Mouse (Mus musculus) heart, embryonic 14.5 days (tissue): Measurements from ENCODE around the gene Lrrc38. TPM values are rescaled to one million over a fixed set of nuclear protein-coding genes. Genes with fewer than 3 reads are reported as not detected.
"Not testable (repeated sequence)": the region's sequence is repeated elsewhere in the genome, so short reads cannot be mapped to it uniquely, and the experiment has no call there.

Experiments
- ATAC-seq: fragments of 200-750 bp; cut with Nextera tagmentation; 2 replicates; pipeline ENCODE4 v1.8.0; 2017; ENCODE audit warnings: low read depth, moderate TSS enrichment; ENCODE audit not compliant: insufficient number of reproducible peaks, insufficient read depth, low FRiP score
- H3K27ac ChIP-seq, 2 experiments: fragments of 200-500 bp in 1 of 2; fragments of 300-500 bp in 1 of 2; sonication (generic) in 1 of 2; replicated peaks in 1 of 2; 2 replicates each; pipeline ENCODE4 v1.5.1; 2012 to 2014; ENCODE audit warnings: low read depth in 2 of 2, low read length in 2 of 2, control low read depth in 1 of 2, mild to moderate bottlenecking in 1 of 2, mixed read lengths in 1 of 2; ENCODE audit not compliant: control insufficient read depth in 1 of 2, insufficient read depth in 1 of 2
- H3K27me3 ChIP-seq: fragments of 300-500 bp; sonication (generic); 2 replicates; pipeline ENCODE4 v1.6.1; 2014; ENCODE audit warnings: mild to moderate bottlenecking, low read length, control low read depth; ENCODE audit not compliant: control insufficient read depth, insufficient read depth
- H3K36me3 ChIP-seq: fragments of 300-500 bp; sonication (generic); 2 replicates; pipeline ENCODE4 v1.6.1; 2014; ENCODE audit warnings: mild to moderate bottlenecking, control low read depth, low read length, mixed read lengths; ENCODE audit not compliant: control insufficient read depth, insufficient read depth
- H3K4me1 ChIP-seq, 2 experiments: fragments of 200-500 bp in 1 of 2; fragments of 300-500 bp in 1 of 2; sonication (generic) in 1 of 2; 2 replicates each; pipeline ENCODE4 v1.6.1; 2012 to 2014; ENCODE audit warnings: low read length in 2 of 2, control low read depth in 1 of 2, mixed read lengths in 1 of 2; ENCODE audit not compliant: control insufficient read depth in 2 of 2, insufficient read depth in 2 of 2
- H3K4me2 ChIP-seq: fragments of 300-500 bp; sonication (generic); 2 replicates; pipeline ENCODE4 v1.6.1; 2014; ENCODE audit warnings: mild to moderate bottlenecking, low read length
- H3K4me3 ChIP-seq, 2 experiments: fragments of 200-500 bp in 1 of 2; fragments of 300-500 bp in 1 of 2; sonication (generic) in 1 of 2; 2 replicates each; pipeline ENCODE4 v1.5.1; 2012 to 2014; ENCODE audit warnings: low read length in 2 of 2, mild to moderate bottlenecking in 2 of 2, control low read depth in 1 of 2, low read depth in 1 of 2, moderate library complexity in 1 of 2; ENCODE audit not compliant: control insufficient read depth in 1 of 2, insufficient read depth in 1 of 2
- H3K9ac ChIP-seq: fragments of 300-500 bp; sonication (generic); 2 replicates; pipeline ENCODE4 v1.6.1; 2014; ENCODE audit warnings: mild to moderate bottlenecking, low read length
- H3K9me3 ChIP-seq: fragments of 300-500 bp; sonication (generic); 2 replicates; pipeline ENCODE4 v1.6.1; 2016; ENCODE audit warnings: low read length, control low read depth; ENCODE audit not compliant: control insufficient read depth
- WGBS: fragments of 180-500 bp; shearing (Covaris S2); extraction: QIAGEN DNeasy Blood & Tissue Kit; methylation state at CpG from one replicate; pipeline ENCODE4 v1.1.7; 2014; 5-methylcytosine and 5-hydroxymethylcytosine counted together
- polyA plus RNA-seq: library from polyadenylated mRNA; unstranded; fragments of >200 nt; fragmentation: Nextera tagmentation; extraction: Ambion mirVana; gene quantifications from 2 replicates; pipeline ENCODE4 v1.2.1, GENCODE M21; 2014

Gene Lrrc38
- polyA plus RNA-seq, 1 experiment from 2014 or later, result 0.47 TPM

DNA sequence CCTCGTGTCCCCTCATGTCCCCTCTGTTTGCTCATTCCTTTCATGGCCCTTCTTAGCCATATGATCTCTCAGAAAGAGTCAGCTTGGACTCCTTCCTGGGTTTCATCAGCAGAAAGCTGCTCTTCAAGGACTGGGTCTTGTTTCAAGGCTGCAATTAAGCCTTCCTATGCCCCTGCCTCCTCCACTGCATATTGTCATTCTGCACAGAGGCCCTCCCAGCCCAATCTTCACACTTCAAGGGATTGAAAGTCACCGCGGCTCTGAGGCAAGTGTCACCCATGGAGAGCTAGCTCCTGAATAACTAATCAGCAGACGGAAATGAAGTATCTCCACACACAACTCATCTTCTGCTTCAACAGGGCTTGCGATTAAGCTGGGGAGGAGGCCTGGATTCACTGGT lies 15.4 kb upstream of the Lrrc38 start:
- Histone ChIP-seq H3K27me3 (no peaks in the 10 kb centered on the region), H3K4me1 (peaks cover 0 to 2% of the 10 kb centered on the region in 2 experiments; a peak in 1 of 4 replicates), H3K9me3 (no peaks in the 10 kb centered on the region), H3K36me3 (no peaks in the 10 kb centered on the region), H3K9ac (no peak overlapping the region), H3K4me2 (no peak overlapping the region), H3K27ac (no peak overlapping the region), H3K4me3 (no peak overlapping the region)
- no peak for ATAC-seq
- WGBS, result 41% methylated on average over 5 of the region's 5 CpGs

DNA sequence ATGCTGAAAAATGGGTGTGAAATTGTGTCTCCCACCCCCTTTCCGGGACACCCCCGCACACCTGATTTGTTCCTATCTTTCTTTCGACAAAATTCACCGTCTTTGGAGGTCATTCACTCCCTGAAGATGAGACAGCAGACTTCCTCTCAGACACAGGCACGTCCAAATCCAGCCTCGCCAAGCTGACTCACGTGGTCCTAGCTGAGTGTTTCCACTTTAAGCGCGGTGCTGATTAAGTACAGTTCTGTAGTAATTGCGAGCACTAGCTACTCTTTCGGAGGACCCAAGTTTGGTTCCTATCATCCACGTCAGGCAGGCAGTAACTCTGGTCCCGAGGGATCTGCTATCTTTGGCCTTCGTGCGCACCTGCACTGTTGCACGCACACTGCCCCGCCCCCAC lies 14.6 kb upstream of the Lrrc38 start:
- Histone ChIP-seq H3K4me1 (peaks cover 0 to 2% of the 10 kb centered on the region in 2 experiments; a peak in 1 of 4 replicates), H3K36me3 (no peaks in the 10 kb centered on the region), H3K9ac (no peak overlapping the region), H3K4me2 (0 out of 2 replicates have a peak overlapping the region, but pooled peaks have one; percentile 13), H3K27ac (no peak overlapping the region), H3K9me3 (no peaks in the 10 kb centered on the region), H3K27me3 (no peaks in the 10 kb centered on the region), H3K4me3 (no peak overlapping the region)
- ATAC-seq, result no peak
- 47% methylated on average over 17 of the region's 17 CpGs for WGBS

DNA sequence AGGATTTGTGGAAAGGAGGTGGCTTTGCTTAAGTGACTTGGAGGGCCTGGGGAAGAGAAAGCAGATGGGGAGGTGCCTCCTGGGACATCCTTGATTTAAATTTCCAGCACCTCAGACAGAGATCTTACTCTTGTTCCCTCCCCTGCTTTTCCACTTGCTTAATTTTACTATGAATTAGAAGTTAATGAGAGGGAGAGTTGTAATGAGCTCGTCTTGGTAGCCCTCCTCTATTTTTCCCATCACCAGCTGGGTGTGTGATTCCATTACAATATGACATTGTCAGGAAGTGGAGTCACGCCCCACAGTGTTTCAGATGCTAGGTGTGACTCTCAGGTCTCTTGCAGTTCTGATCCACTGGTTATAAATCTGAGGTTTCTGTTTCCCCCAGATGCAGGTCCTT lies 13.5 kb upstream of the Lrrc38 start:
- 63% methylated on average over 2 of the region's 2 CpGs for WGBS
- no peak overlapping the region for H3K4me3 ChIP-seq
- no peaks in the 10 kb centered on the region for H3K36me3 ChIP-seq
- H3K9me3 ChIP-seq, result no peaks in the 10 kb centered on the region
- no peaks in the 10 kb centered on the region for H3K27me3 ChIP-seq
- H3K27ac ChIP-seq, result no peak overlapping the region
- ATAC-seq, result no peak
- H3K4me2 ChIP-seq, result no peak overlapping the region
- peaks cover 0 to 2% of the 10 kb centered on the region in 2 experiments; a peak in 1 of 4 replicates for H3K4me1 ChIP-seq
- H3K9ac ChIP-seq, result no peak overlapping the region

DNA sequence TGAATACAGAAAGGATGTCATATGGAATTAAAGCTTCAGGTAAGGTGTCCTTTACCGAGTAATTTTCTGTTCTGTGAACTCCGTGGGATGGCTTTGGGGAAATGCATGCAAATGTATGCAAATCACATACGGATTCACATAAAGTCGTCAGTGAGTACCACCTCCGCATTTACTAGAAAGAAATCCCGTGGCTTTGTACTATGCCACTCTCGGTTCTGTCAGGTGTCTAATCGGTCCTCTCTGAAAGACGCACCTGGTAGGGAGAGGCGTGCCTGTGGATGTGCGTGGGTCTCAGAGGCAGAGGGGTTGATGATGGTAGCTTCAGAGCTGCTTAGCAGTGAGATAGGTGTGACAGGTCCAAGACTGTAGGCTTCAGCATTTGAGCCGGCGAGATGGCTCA lies 9.7 kb upstream of the Lrrc38 start:
- Histone ChIP-seq H3K4me1 (peaks cover 0 to 2% of the 10 kb centered on the region in 2 experiments; a peak in 1 of 4 replicates), H3K36me3 (no peaks in the 10 kb centered on the region), H3K9ac (no peak overlapping the region), H3K4me2 (no peak overlapping the region), H3K4me3 (no peak overlapping the region), H3K27ac (no peak overlapping the region), H3K9me3 (no peaks in the 10 kb centered on the region), H3K27me3 (no peaks in the 10 kb centered on the region)
- 81% methylated on average over 13 of the region's 13 CpGs for WGBS
- ATAC-seq, result no peak

DNA sequence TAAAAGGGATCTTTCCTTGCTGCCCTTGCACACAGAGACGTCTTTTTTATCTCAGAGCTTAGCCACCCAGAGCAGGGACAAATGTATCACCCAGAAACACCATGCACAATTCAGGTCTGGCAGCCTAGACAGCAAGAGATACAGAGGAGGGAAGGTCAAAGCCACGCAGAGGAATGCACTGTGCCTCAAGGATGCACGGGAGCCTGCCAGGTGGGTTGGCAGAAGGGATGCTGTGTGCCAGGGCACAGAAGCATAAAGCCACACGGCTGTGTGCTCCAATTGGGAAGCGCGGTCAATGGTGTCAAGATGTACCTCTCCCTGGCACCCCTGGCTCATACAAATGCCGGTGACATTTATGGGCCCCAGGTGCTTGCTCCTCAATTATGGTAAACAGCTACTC lies 8.1 kb upstream of the Lrrc38 start:
- H3K9ac ChIP-seq, result no peak overlapping the region
- H3K9me3 ChIP-seq, result no peaks in the 10 kb centered on the region
- ATAC-seq, result no peak
- H3K4me2 ChIP-seq, result no peak overlapping the region
- no peak overlapping the region for H3K27ac ChIP-seq
- H3K4me3 ChIP-seq, result no peak overlapping the region
- H3K4me1 ChIP-seq, result no peaks in the 10 kb centered on the region
- H3K27me3 ChIP-seq, result no peaks in the 10 kb centered on the region
- H3K36me3 ChIP-seq, result no peaks in the 10 kb centered on the region
- WGBS, result 66% methylated on average over 7 of the region's 7 CpGs

DNA sequence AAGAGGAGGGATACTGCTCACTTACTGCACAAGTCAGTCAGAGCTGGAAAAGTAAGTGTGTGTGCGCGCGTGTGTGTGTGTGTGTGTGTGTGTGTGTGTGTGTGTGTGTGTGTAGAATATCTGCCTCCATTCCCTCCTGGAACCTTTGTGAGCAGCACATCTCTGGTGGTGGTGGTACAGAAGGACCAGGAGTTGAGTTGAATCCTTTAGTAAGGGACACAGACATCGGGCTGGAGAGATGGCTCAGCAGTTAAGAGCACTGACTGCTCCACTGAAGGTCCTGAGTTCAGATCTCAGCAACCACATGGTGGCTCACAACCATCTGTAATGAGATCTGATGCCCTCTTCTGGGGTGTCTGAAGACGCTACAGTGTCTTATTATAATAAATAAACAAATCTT lies 4.1 kb upstream of the Lrrc38 start:
- not testable (repeated sequence) for H3K36me3 ChIP-seq, H3K4me2 ChIP-seq

DNA sequence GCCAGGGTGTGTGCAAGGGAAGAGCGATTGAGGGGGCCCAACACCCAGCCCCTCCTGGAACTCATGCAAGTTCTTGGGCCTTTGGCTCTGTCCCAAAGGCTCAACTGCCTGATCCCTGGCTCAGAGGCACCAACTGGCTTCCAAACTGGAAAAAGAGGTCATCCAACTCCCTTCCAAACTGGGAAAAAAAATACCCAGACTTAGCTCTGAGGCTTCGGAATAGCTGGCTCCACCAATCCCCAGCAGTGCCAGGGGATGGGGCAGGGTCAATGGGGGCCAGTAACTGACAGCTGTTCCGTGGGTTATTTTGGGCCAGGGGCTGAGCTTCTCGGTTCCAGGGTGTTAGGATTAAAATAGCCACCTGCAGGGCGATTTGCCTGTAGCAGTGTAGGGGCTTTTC lies 879 bp upstream of the Lrrc38 start:
- Histone ChIP-seq H3K9me3 (no peaks in the 10 kb centered on the region), H3K27ac (no peak overlapping the region), H3K9ac (no peak overlapping the region), H3K4me2 (no peak overlapping the region; the same call in 1 of the 2 replicates), H3K4me3 (0 out of 4 replicates have a peak overlapping the region, but pooled peaks of 1 of the 2 experiments have one; percentile 57), H3K27me3 (peaks cover 53% of the 10 kb centered on the region), H3K4me1 (peaks cover 9 to 10% of the 10 kb centered on the region in 2 experiments), H3K36me3 (no peaks in the 10 kb centered on the region)
- ATAC-seq, result no peak
- WGBS, result 13% methylated on average over 5 of the region's 5 CpGs

More for the DNA sequence above, 4.1 kb upstream of the Lrrc38 start:
- H3K4me3 ChIP-seq, H3K27ac ChIP-seq, H3K9me3 ChIP-seq, H3K9ac ChIP-seq, ATAC-seq: not testable (repeated sequence)
- peaks cover 31% of the 10 kb centered on the region for H3K27me3 ChIP-seq
- WGBS, result 87% methylated on average over 5 of the region's 5 CpGs
- H3K4me1 ChIP-seq, result peaks cover 9 to 10% of the 10 kb centered on the region in 2 experiments
